Mouse (Mus musculus): ENCODE data around the gene Akap12. TPM values are rescaled to one million over a fixed set of nuclear protein-coding genes. Genes with fewer than 3 reads are reported as not detected.

The Akap12 gene
- polyA plus RNA-seq, 1 experiment from 2014 or later = 42.1 TPM

DNA sequence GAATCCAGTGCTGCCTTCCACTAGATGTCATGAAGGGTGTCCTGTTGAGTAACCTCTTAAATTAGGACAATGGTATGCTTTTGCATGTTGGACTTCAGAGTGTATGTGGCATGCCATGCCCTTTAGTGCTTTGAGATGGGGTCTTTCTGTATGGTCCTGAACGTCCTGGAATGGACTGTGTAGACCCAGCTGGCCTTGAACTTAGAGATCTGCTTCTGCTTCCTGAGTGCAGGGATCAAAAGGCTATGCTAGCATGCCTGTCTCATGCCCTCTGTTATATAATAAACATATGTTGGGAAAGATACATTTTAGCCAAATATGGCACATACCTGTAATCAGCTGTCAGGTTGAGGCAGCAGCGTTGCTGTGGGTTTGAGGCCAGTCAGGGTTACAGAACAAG, 124.4 kb downstream of the Akap12 start:
- Histone ChIP-seq H3K9ac (ENCODE audit: low read length) (no peak overlapping the region), H3K4me1 (ENCODE audit: control insufficient read depth, insufficient read depth, low read length) (peaks cover 20% of the 10 kb centered on the region), H3K27me3 (ENCODE audit: control insufficient read depth, insufficient read depth, low read length) (no peaks in the 10 kb centered on the region), H3K4me3 (ENCODE audit: low read depth, low read length) (no peak overlapping the region), H3K4me2 (no peak overlapping the region), H3K27ac (ENCODE audit: low read depth, low read length) (no peak overlapping the region), H3K9me3 (ENCODE audit: control insufficient read depth, low read length) (no peaks in the 10 kb centered on the region), H3K36me3 (ENCODE audit: control insufficient read depth, insufficient read depth, low read length) (no peaks in the 10 kb centered on the region)
- ATAC-seq (ENCODE audit: low FRiP score) (no peak), DNase-seq (ENCODE audit: low spot score, missing footprints) (no peak)
- whole genome bisulfite sequencing = 74% methylated on average over 2 of the region's 2 CpGs

- peaks cover 17% of the 10 kb centered on the region for H3K4me1 ChIP-seq (ENCODE audit: control insufficient read depth, insufficient read depth, low read length)
- H3K27me3 ChIP-seq (ENCODE audit: control insufficient read depth, insufficient read depth, low read length) = no peaks in the 10 kb centered on the region
- no peaks in the 10 kb centered on the region for H3K36me3 ChIP-seq (ENCODE audit: control insufficient read depth, insufficient read depth, low read length)
- no peak overlapping the region for H3K4me2 ChIP-seq
- H3K9me3 ChIP-seq (ENCODE audit: control insufficient read depth, low read length) = no peaks in the 10 kb centered on the region
- 82% methylated on average over 5 of the region's 5 CpGs for WGBS
- DNase-seq (ENCODE audit: low spot score, missing footprints) = peak; percentile 81
- H3K9ac ChIP-seq (ENCODE audit: low read length) = no peak overlapping the region
- no peak overlapping the region for H3K27ac ChIP-seq (ENCODE audit: low read depth, low read length)
- no peak for ATAC-seq (ENCODE audit: low FRiP score)
- no peak overlapping the region for H3K4me3 ChIP-seq (ENCODE audit: low read depth, low read length)
Observed at GRCm38 (mm10) chr10:4391076-4391475, 124.9 kb downstream of the Akap12 start.

DNA sequence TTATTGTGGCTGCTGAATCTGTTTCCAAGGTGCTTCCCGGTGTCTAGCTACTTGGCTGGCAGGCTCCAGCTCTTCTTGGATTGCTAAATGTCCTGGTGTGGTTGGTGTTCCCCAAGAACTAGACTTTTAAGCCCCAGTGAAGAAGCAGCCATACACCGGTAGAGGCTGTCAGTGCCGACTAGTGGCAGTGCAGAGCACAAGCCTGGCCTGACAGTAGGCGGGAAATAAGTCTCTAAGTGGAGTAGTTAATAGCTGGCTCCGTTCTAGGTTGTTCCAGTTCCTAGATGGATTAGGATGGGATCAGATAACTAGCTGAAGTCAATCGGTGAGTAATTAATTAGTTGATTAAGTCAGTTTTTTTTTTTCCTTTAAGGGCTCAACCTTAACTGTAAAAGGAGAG, 125.7 kb downstream of the Akap12 start:
- peak; percentile 85 for DNase-seq (ENCODE audit: low spot score, missing footprints)
- H3K9ac ChIP-seq (ENCODE audit: low read length) = no peak overlapping the region
- H3K27me3 ChIP-seq (ENCODE audit: control insufficient read depth, insufficient read depth, low read length) = no peaks in the 10 kb centered on the region
- WGBS = 73% methylated on average over 6 of the region's 6 CpGs
- H3K27ac ChIP-seq (ENCODE audit: low read depth, low read length) = no peak overlapping the region
- no peak for ATAC-seq (ENCODE audit: low FRiP score)
- no peaks in the 10 kb centered on the region for H3K36me3 ChIP-seq (ENCODE audit: control insufficient read depth, insufficient read depth, low read length)
- peaks cover 17% of the 10 kb centered on the region for H3K4me1 ChIP-seq (ENCODE audit: control insufficient read depth, insufficient read depth, low read length)
- H3K4me3 ChIP-seq (ENCODE audit: low read depth, low read length) = no peak overlapping the region
- H3K4me2 ChIP-seq = no peak overlapping the region
- no peaks in the 10 kb centered on the region for H3K9me3 ChIP-seq (ENCODE audit: control insufficient read depth, low read length)

DNA sequence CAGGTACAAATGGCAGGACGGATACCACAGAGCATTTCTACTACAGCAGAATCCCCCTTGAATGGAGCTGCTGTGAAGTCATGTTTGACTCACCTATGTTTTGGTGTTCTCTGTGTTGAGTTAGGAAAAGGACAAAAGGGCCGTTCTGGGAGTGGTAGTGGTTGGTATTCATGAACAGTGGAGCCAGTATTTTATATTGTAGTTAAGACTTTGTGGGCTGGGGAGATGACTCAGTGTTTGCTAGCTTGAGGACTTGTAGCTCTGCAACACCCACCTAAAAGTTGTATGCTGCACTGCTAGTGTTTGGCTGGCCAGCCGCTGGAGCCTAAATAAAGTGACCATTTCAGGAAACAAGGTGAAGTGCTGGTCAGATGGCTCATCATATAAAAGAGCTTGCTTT, 129.1 kb downstream of the Akap12 start:
- WGBS = 94% methylated on average over 3 of the region's 3 CpGs
- Histone ChIP-seq H3K9me3 (ENCODE audit: control insufficient read depth, low read length) (no peaks in the 10 kb centered on the region), H3K27me3 (ENCODE audit: control insufficient read depth, insufficient read depth, low read length) (no peaks in the 10 kb centered on the region), H3K36me3 (ENCODE audit: control insufficient read depth, insufficient read depth, low read length) (no peaks in the 10 kb centered on the region), H3K4me1 (ENCODE audit: control insufficient read depth, insufficient read depth, low read length) (0 out of 2 replicates have a peak, but pooled peaks cover under 1% of the 10 kb centered on the region), H3K4me3 (ENCODE audit: low read depth, low read length) (no peak overlapping the region), H3K4me2 (no peak overlapping the region), H3K27ac (ENCODE audit: low read depth, low read length) (no peak overlapping the region), H3K9ac (ENCODE audit: low read length) (no peak overlapping the region)
- no peak for ATAC-seq (ENCODE audit: low FRiP score)
- no peak for DNase-seq (ENCODE audit: low spot score, missing footprints)

DNA sequence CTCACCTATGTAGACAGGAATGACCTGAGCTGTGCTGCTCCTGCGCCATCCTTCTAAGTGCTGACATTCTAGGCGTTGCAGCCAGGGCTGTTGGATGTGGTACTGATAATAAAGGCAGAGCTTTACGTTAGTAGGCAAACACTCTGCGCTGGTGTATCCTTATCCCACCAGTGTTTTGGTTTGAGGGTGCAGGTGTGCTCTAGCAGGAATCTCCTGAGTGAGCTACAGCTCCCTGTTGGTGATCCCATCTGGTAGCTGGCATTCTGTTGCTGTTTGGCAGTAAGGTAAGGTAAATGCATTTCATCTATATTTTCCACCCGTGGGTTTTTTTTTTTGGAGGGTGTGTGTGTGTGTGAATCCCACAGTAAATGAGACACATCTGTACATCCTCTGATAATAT, 131.9 kb downstream of the Akap12 start:
- H3K27ac ChIP-seq (ENCODE audit: low read depth, low read length) = no peak overlapping the region
- DNase-seq (ENCODE audit: low spot score, missing footprints) (no peak), ATAC-seq (ENCODE audit: low FRiP score) (no peak)
- no peaks in the 10 kb centered on the region for H3K9me3 ChIP-seq (ENCODE audit: control insufficient read depth, low read length)
- H3K4me2 ChIP-seq = no peak overlapping the region
- H3K4me1 ChIP-seq (ENCODE audit: control insufficient read depth, insufficient read depth, low read length) = no peaks in the 10 kb centered on the region
- no peaks in the 10 kb centered on the region for H3K27me3 ChIP-seq (ENCODE audit: control insufficient read depth, insufficient read depth, low read length)
- 94% methylated on average over 5 of the region's 5 CpGs for WGBS
- H3K36me3 ChIP-seq (ENCODE audit: control insufficient read depth, insufficient read depth, low read length) = no peaks in the 10 kb centered on the region
- no peak overlapping the region for H3K4me3 ChIP-seq (ENCODE audit: low read depth, low read length)
- H3K9ac ChIP-seq (ENCODE audit: low read length) = no peak overlapping the region

- no peaks in the 10 kb centered on the region for H3K27me3 ChIP-seq (ENCODE audit: control insufficient read depth, insufficient read depth, low read length)
- ATAC-seq (ENCODE audit: low FRiP score) (peak; percentile 62), DNase-seq (ENCODE audit: low spot score, missing footprints) (peak; percentile 93)
- H3K4me2 ChIP-seq = no peak overlapping the region
- no peak overlapping the region for H3K9ac ChIP-seq (ENCODE audit: low read length)
- no peak overlapping the region for H3K27ac ChIP-seq (ENCODE audit: low read depth, low read length)
- no peak overlapping the region for H3K4me3 ChIP-seq (ENCODE audit: low read depth, low read length)
- 0 out of 2 replicates have a peak, but pooled peaks cover 2% of the 10 kb centered on the region for H3K36me3 ChIP-seq (ENCODE audit: control insufficient read depth, insufficient read depth, low read length)
- 58% methylated on average over 5 of the region's 5 CpGs for WGBS
- no peaks in the 10 kb centered on the region for H3K9me3 ChIP-seq (ENCODE audit: control insufficient read depth, low read length)
- no peaks in the 10 kb centered on the region for H3K4me1 ChIP-seq (ENCODE audit: control insufficient read depth, insufficient read depth, low read length)
Observed at GRCm38 (mm10) chr10:4404895-4405491, 138.8 kb downstream of the Akap12 start.

DNA sequence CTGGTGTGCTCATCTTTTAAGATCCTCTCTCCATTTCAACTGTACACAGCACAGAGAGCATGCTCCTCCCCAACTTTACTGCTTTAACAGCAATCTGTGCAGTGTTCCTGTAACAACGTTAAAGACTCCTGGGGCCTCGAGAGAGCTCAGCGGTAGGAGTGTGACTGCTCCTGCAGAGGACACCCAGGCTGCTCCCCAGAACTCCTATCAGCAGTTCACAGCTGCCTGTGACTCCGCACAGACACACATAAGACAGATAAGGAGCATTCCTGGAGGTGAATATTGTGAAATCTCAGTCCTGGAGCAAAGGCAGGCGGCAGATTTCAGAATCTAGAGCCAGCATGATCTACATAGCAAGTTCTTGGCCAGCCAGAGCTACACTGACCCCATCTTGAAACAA, 139.3 kb downstream of the Akap12 start:
- Histone ChIP-seq H3K4me2 (no peak overlapping the region), H3K4me1 (ENCODE audit: control insufficient read depth, insufficient read depth, low read length) (no peaks in the 10 kb centered on the region), H3K36me3 (ENCODE audit: control insufficient read depth, insufficient read depth, low read length) (0 out of 2 replicates have a peak, but pooled peaks cover 2% of the 10 kb centered on the region), H3K9me3 (ENCODE audit: control insufficient read depth, low read length) (no peaks in the 10 kb centered on the region), H3K4me3 (ENCODE audit: low read depth, low read length) (no peak overlapping the region), H3K27ac (ENCODE audit: low read depth, low read length) (no peak overlapping the region), H3K9ac (ENCODE audit: low read length) (no peak overlapping the region), H3K27me3 (ENCODE audit: control insufficient read depth, insufficient read depth, low read length) (no peaks in the 10 kb centered on the region)
- ATAC-seq (ENCODE audit: low FRiP score) (0 out of 2 replicates have a peak, but pooled peaks have one; percentile 19), DNase-seq (ENCODE audit: low spot score, missing footprints) (no peak)
- WGBS = 89% methylated on average over 5 of the region's 5 CpGs

- WGBS = 100% methylated on average over 1 of the region's 1 CpGs
- DNase-seq (ENCODE audit: low spot score, missing footprints) = no peak
- H3K27ac ChIP-seq (ENCODE audit: low read depth, low read length) = no peak overlapping the region
- no peaks in the 10 kb centered on the region for H3K4me1 ChIP-seq (ENCODE audit: control insufficient read depth, insufficient read depth, low read length)
- H3K27me3 ChIP-seq (ENCODE audit: control insufficient read depth, insufficient read depth, low read length) = no peaks in the 10 kb centered on the region
- no peaks in the 10 kb centered on the region for H3K9me3 ChIP-seq (ENCODE audit: control insufficient read depth, low read length)
- H3K4me3 ChIP-seq (ENCODE audit: low read depth, low read length) = no peak overlapping the region
- H3K9ac ChIP-seq (ENCODE audit: low read length) = no peak overlapping the region
- H3K4me2 ChIP-seq = no peak overlapping the region
- no peak for ATAC-seq (ENCODE audit: low FRiP score)
- H3K36me3 ChIP-seq (ENCODE audit: control insufficient read depth, insufficient read depth, low read length) = 0 out of 2 replicates have a peak, but pooled peaks cover 2% of the 10 kb centered on the region
Observed at GRCm38 (mm10) chr10:4407191-4407590, 141.0 kb downstream of the Akap12 start.

Data from midbrain, embryonic 11.5 days (tissue).